Mouse (Mus musculus): Measurements from ENCODE around the gene Folr2.
A peak's percentile ranks its signal among the peaks of the same experiment; 100 is the strongest.

The Folr2 gene

GRCm38 (mm10) chr7:101866491-101867265 lies 9.7 kb upstream of the Folr2 start:
- DNase-seq (ENCODE audit: low read depth, low spot score), result no peak

GRCm38 (mm10) chr7:101863415-101863814 lies 6.4 kb upstream of the Folr2 start, which contains the start of gene Anapc15:
Anapc15 (plus strand) TSS chr7:101863715.
- no peak for DNase-seq (ENCODE audit: low read depth, low spot score)

GRCm38 (mm10) chr7:101862291-101862690 lies 5.3 kb upstream of the Folr2 start:
- DNase-seq (ENCODE audit: low read depth, low spot score), result no peak

GRCm38 (mm10) chr7:101860978-101861377 lies 4.0 kb upstream of the Folr2 start:
- peak; percentile 68 for DNase-seq (ENCODE audit: low read depth, low spot score)

- no peak for DNase-seq (ENCODE audit: low read depth, low spot score)
Observed at GRCm38 (mm10) chr7:101858362-101858761, 1.4 kb upstream of the Folr2 start.

DNA sequence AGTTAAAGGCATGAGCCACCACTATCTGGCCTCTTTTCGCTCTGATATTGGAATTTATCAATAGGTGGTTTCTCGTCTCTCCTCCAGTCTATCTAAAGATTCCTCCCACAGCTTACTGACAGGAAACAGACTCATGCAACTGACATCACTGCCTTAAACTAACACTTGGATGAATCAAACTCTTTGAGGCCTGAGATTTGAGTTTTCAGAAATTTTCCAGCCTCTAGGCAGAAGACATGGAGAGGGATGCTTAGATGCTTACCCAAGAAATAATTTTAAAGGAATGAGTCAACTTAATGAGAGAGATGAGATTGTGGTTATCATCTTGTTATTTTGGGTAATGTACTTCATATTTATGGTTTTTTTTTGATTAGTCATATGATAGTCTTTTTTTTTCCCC lies 3.2 kb downstream of the Folr2 start:
- DNase-seq (ENCODE audit: low read depth, low spot score), result peak; percentile 74

- DNase-seq (ENCODE audit: low read depth, low spot score), result no peak
Observed at GRCm38 (mm10) chr7:101852846-101853245, 4.1 kb downstream of the Folr2 start.

- no peak for DNase-seq (ENCODE audit: low read depth, low spot score)
Observed at GRCm38 (mm10) chr7:101851689-101852088, 5.3 kb downstream of the Folr2 start.

- no peak for DNase-seq (ENCODE audit: low read depth, low spot score)
Observed at GRCm38 (mm10) chr7:101847934-101848333, 9.1 kb downstream of the Folr2 start.

DNA sequence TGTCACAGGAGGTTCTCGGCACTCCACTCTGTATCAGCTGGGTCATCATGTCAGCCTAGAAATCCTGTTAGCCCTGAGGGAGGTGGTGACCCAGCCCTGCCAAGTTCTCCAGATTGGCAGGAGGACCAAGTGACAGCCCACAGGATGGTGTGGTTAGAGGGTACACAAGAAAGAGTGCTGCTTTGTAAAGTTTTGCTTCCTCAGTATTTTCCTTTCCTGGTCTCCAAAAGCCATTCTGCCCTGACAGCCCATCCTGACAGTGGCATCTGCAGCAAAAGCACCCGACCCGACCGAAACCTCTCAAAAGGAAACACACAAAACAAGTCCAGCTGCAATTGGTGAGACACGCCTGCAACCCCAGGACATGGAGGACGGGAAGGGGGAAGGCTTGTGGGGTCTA lies 12.8 kb downstream of the Folr2 start:
- DNase-seq (ENCODE audit: low read depth, low spot score), result no peak

- peak; percentile 85 for DNase-seq (ENCODE audit: low read depth, low spot score)
Observed at GRCm38 (mm10) chr7:101837606-101838471, 19.2 kb downstream of the Folr2 start, which contains the start of gene Inppl1. Inppl1 (minus strand) TSS chr7:101838229.

GRCm38 (mm10) chr7:101837154-101837605 lies 19.8 kb downstream of the Folr2 start:
- peak; percentile 53 for DNase-seq (ENCODE audit: low read depth, low spot score)

- peak; percentile 38 for DNase-seq (ENCODE audit: low read depth, low spot score)
Observed at GRCm38 (mm10) chr7:101836271-101837153, 20.5 kb downstream of the Folr2 start.

DNA sequence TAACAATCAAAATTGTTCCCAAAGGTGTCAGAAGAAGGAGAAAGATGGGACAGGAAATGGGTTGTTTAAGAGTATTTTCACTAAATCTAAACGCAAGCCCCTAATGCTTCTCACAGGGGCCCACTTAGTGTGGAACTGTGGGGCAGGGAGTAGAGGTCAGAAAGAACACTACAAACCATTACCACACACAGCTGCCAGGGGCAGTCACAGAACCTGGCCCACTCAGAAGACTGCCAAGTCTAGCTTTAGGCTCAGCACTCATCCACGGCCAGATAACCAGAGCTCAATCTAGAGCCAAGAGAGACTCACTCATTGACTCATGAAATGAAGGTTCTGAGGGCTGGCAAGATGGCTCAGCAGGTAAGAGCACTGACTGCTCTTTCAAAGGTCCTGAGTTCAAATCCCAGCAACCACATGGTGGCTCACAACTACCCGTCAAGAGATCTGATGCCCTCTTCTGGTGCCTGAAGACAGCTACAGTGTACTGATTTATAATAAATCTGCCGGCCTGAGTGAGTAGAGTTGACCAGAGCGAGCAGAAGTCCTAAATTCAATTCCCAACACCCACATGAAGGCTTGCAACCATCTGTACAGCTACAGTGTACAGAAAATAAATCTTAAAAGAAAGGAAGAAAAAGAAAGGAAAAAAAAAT lies 21.4 kb downstream of the Folr2 start:
- peak; percentile 53 for DNase-seq (ENCODE audit: low read depth, low spot score)

GRCm38 (mm10) chr7:101834903-101835302 lies 22.1 kb downstream of the Folr2 start:
- no peak for DNase-seq (ENCODE audit: low read depth, low spot score)

- DNase-seq (ENCODE audit: low read depth, low spot score), result no peak
Observed at GRCm38 (mm10) chr7:101833916-101834584, 22.9 kb downstream of the Folr2 start.

DNA sequence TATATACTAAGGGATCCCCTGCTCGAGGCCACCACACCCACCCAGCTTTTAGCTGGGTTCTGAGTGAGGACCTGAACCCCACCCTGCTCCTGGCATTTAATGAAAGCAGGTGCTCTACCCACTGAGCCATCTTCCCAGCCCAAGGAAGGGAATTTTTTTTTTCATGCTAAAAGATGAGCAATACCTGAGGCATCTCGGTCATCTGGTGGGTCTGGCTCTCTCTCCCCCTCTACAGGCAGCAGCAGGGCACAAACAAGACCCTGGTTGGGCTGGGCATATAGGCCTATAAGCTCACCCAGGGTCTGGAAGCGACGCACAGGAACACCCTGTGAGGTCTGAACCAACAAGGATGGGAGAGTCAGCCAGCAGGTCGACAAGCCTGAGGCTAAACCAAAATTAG lies 23.6 kb downstream of the Folr2 start:
- DNase-seq (ENCODE audit: low read depth, low spot score), result peak; percentile 31

- DNase-seq (ENCODE audit: low read depth, low spot score), result no peak
Observed at GRCm38 (mm10) chr7:101832372-101832771, 24.6 kb downstream of the Folr2 start.

DNA sequence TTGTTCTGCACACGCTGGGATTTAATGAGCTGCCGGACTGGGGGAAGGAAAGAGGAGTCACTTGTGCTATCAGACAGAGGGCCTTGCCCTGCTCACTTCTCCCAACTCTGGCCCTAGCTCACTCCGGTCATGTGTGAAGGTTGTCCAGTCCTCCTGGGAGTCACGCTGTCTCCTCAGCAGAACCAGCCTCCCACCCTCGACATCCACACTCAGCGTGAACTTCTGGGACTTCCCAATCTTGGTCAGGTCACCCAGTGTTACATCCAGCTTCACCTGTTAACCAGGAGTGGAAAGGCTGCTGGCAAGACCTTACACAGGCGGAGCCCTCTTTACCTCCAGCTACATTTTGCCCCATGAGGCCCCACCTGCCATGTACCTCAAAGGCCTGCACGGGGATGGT lies 25.6 kb downstream of the Folr2 start:
- DNase-seq (ENCODE audit: low read depth, low spot score), result no peak

DNA sequence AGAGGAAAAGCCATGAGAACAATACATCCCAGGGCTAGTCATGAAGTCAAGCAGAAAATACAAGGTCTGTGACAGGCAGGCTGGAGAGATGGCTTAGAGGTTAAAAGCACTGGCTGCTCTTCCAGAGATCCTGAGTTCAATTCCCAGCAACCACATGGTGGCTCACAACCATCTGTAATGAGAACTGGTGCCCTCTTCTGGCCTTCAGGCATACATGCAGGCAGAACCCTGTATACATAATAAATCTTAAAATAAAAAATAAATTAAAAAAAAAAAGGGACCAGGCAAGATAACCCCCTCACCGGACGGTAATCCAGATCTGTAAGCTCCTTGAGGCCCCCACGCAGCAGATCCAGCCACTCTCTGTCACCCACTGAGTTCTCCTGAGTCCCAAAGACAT lies 26.6 kb downstream of the Folr2 start:
- no peak for DNase-seq (ENCODE audit: low read depth, low spot score)
